Mouse (Mus musculus): ENCODE data around the gene Fdxr.

GRCm38 (mm10) chr11:115226811-115227491 is 49.9 kb downstream of the Fdxr start:
- TF ChIP-seq CTCF (IDR thresholded peaks at IDR 0.05; ENCODE audit: low read depth) (no peak), EP300 (IDR thresholded peaks at IDR 0.05; ENCODE audit: low read depth) (no peak)
